Mouse (Mus musculus): ENCODE measurements around the gene Trmt112.

GRCm38 (mm10) chr19:6919431-6919830 lies 9.9 kb downstream of the Trmt112 start:
- TF ChIP-seq MYOG (IDR thresholded peaks at IDR 0.05; ENCODE audit: control insufficient read depth, extremely low read depth, insufficient read length) (no peak), MYOD1 (IDR thresholded peaks at IDR 0.05; ENCODE audit: control insufficient read depth, insufficient read length, low read depth) (no peak), CTCF (IDR thresholded peaks at IDR 0.05; ENCODE audit: control insufficient read depth, insufficient read depth, insufficient read length) (no peak), MAX (IDR thresholded peaks at IDR 0.05) (no peak), USF1 (IDR thresholded peaks at IDR 0.05; ENCODE audit: low read depth) (no peak), CEBPB (IDR thresholded peaks at IDR 0.05; ENCODE audit: low read depth) (no peak)

All from C2C12 (cell line).